Mouse (Mus musculus): ENCODE data around the gene Rbm20. TPM values are rescaled to one million over a fixed set of nuclear protein-coding genes. Genes with fewer than 3 reads are reported as not detected.
A peak's percentile ranks its signal among the peaks of the same experiment; 100 is the strongest.

Rbm20 gene
- polyA plus RNA-seq, 2 experiments, result 0.04 to 0.18 TPM

DNA sequence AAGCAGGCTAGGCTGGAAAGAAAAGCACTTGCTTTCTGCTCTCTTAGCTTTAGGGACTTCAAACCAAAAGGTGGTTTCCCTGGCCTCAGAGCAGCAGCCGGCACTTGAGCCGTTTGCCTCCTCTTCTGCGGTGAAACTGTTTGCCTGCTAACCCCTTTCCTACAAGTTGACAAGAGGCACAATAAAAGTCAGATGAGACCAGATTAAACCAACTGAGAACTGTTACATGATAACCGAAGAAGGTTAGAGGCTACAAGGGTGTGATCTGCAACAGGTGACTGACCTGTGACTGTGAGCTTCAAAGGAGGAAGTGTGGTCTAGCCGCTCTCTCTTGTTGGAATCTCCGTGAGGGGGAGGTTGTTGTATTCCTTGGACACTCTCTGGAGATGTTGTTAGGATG is 194.4 kb downstream of the Rbm20 start:
- TF ChIP-seq EP300 (IDR thresholded peaks at IDR 0.05; ENCODE audit: low read depth) (no peak), CTCF (IDR thresholded peaks at IDR 0.05; ENCODE audit: low read depth) (no peak)
- DNase-seq (ENCODE audit: low read depth in 3 of 3, low spot score in 3 of 3) (no peak), ATAC-seq (ENCODE audit: insufficient read depth) (no peak)
- no peaks in the 10 kb centered on the region for H3K9me3 ChIP-seq (ENCODE audit: control insufficient read depth, low read length)
- no peaks in the 10 kb centered on the region for H3K36me3 ChIP-seq (replicated peaks; ENCODE audit: control insufficient read depth, insufficient read depth, low read depth)
- H3K9ac ChIP-seq (replicated peaks), result no peak overlapping the region
- no peaks in the 10 kb centered on the region for H3K4me1 ChIP-seq (replicated peaks; ENCODE audit: control insufficient read depth in 2 of 2, insufficient read depth in 2 of 2, low read length in 1 of 2)
- no peak overlapping the region for H3K4me3 ChIP-seq (ENCODE audit: insufficient read depth in 1 of 2, low read depth in 2 of 2, low read length in 2 of 2)
- 75% methylated on average over 6 of the region's 6 CpGs for WGBS (ENCODE audit: insufficient replicate concordance)
- H3K27ac ChIP-seq, result no peak overlapping the region
- no peaks in the 10 kb centered on the region for H3K27me3 ChIP-seq (ENCODE audit: control insufficient read depth, insufficient read depth, low read length)
- H3K4me2 ChIP-seq (ENCODE audit: low read depth), result no peak overlapping the region

DNA sequence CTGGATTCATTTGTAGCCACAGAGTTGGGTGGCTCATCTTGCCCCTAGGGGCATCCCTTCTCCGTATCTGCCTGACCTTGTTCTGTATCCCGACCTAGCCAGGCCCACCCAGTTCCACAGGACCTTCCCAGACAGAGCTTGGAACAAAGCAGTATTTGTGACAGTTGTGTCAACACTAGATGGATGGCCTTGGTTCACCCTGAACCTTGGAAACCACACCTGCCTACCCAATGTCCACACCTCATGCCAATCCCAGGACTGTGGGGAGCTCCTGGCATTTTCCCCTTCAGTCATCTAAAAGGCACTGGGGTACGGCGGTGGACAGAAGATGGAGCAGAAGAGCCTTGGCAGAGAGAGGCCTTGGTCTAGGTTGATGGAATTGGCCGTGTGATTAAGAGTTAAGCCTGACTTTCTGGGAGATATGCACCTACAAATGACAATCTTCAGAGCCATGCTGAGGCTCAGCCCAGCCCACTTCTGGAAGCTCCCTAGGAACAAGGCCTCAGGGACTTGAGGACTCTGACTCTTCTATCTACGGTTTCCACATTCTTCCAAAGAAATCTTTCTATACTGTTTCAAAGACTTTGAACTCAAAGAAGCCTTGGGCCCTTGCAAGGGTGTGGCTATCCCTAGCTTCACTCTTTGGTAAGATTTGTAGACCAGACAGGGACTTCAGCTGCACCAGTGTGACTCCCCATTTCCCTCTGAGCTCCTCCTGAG is 196.0 kb downstream of the Rbm20 start:
- Histone ChIP-seq H3K4me3 (ENCODE audit: insufficient read depth in 1 of 2, low read depth in 2 of 2, low read length in 2 of 2) (no peak overlapping the region), H3K36me3 (replicated peaks; ENCODE audit: control insufficient read depth, insufficient read depth, low read depth) (no peaks in the 10 kb centered on the region), H3K4me1 (replicated peaks; ENCODE audit: control insufficient read depth in 2 of 2, insufficient read depth in 2 of 2, low read length in 1 of 2) (no peaks in the 10 kb centered on the region), H3K27me3 (ENCODE audit: control insufficient read depth, insufficient read depth, low read length) (no peaks in the 10 kb centered on the region), H3K27ac (no peak overlapping the region), H3K4me2 (ENCODE audit: low read depth) (no peak overlapping the region), H3K9ac (replicated peaks) (no peak overlapping the region), H3K9me3 (ENCODE audit: control insufficient read depth, low read length) (no peaks in the 10 kb centered on the region)
- DNase-seq (ENCODE audit: low read depth in 3 of 3, low spot score in 3 of 3) (no peak), ATAC-seq (ENCODE audit: insufficient read depth) (no peak)
- TF ChIP-seq EP300 (IDR thresholded peaks at IDR 0.05; ENCODE audit: low read depth) (no peak), CTCF (IDR thresholded peaks at IDR 0.05; ENCODE audit: low read depth) (no peak)
- WGBS (ENCODE audit: insufficient replicate concordance), result 68% methylated on average over 6 of the region's 6 CpGs

DNA sequence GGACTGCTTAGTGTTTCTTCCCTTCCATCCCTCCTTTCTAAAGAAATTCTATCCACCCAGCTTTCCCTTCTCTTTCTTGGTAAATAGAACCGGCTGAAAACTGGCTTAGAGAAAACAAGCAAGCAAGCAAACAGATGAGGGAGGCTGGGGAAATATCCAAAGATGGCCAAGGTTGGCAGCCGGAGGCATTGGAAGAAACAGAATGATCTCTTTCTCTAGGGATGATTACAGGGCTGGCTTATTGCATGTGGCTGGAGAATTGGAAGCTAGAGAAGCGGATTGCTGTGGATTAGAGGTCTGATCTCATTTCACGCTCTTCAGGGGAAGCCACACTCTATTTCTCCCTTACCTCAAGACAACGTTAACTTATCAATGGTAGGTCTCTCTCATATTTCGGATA is 198.1 kb downstream of the Rbm20 start:
- H3K4me3 ChIP-seq (ENCODE audit: insufficient read depth in 1 of 2, low read depth in 2 of 2, low read length in 2 of 2), result no peak overlapping the region
- no peak overlapping the region for H3K27ac ChIP-seq
- no peaks in the 10 kb centered on the region for H3K4me1 ChIP-seq (replicated peaks; ENCODE audit: control insufficient read depth in 2 of 2, insufficient read depth in 2 of 2, low read length in 1 of 2)
- no peaks in the 10 kb centered on the region for H3K27me3 ChIP-seq (ENCODE audit: control insufficient read depth, insufficient read depth, low read length)
- H3K36me3 ChIP-seq (replicated peaks; ENCODE audit: control insufficient read depth, insufficient read depth, low read depth), result no peaks in the 10 kb centered on the region
- ATAC-seq (ENCODE audit: insufficient read depth) (no peak), DNase-seq (ENCODE audit: low read depth in 3 of 3, low spot score in 3 of 3) (no peak)
- WGBS (ENCODE audit: insufficient replicate concordance), result 72% methylated on average over 6 of the region's 6 CpGs
- TF ChIP-seq CTCF (IDR thresholded peaks at IDR 0.05; ENCODE audit: low read depth) (no peak), EP300 (IDR thresholded peaks at IDR 0.05; ENCODE audit: low read depth) (no peak)
- H3K4me2 ChIP-seq (ENCODE audit: low read depth), result no peak overlapping the region
- H3K9me3 ChIP-seq (ENCODE audit: control insufficient read depth, low read length), result no peaks in the 10 kb centered on the region
- H3K9ac ChIP-seq (replicated peaks), result no peak overlapping the region

DNA sequence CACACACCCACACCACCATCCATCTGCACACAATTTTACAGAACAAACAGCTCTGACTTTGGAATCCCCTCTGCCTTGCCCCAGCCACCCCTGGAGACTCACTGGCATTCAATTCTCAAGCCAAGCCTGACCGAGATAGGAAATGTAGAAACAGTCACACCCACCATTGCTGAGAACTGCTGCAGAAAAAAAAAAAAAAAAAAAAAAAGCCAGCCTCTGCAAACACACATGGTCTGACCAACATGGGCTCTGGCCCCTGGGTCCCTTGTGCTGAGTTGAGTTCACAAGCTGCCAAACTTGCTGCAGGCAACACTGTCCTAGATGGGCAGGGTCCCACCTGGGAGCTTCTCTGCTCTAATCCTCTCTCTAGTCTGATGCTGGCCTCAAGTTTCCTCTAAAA is 200.7 kb downstream of the Rbm20 start:
- DNase-seq (ENCODE audit: low read depth in 3 of 3, low spot score in 3 of 3) (no peak), ATAC-seq (ENCODE audit: insufficient read depth) (no peak)
- no peak overlapping the region for H3K4me3 ChIP-seq (ENCODE audit: insufficient read depth in 1 of 2, low read depth in 2 of 2, low read length in 2 of 2)
- H3K9me3 ChIP-seq (ENCODE audit: control insufficient read depth, low read length), result no peaks in the 10 kb centered on the region
- TF ChIP-seq EP300 (IDR thresholded peaks at IDR 0.05; ENCODE audit: low read depth) (no peak), CTCF (IDR thresholded peaks at IDR 0.05; ENCODE audit: low read depth) (no peak)
- no peak overlapping the region for H3K27ac ChIP-seq
- H3K27me3 ChIP-seq (ENCODE audit: control insufficient read depth, insufficient read depth, low read length), result no peaks in the 10 kb centered on the region
- no peaks in the 10 kb centered on the region for H3K36me3 ChIP-seq (replicated peaks; ENCODE audit: control insufficient read depth, insufficient read depth, low read depth)
- whole genome bisulfite sequencing (ENCODE audit: insufficient replicate concordance), result 14% methylated on average over 1 of the region's 1 CpGs
- H3K4me1 ChIP-seq (replicated peaks; ENCODE audit: control insufficient read depth in 2 of 2, insufficient read depth in 2 of 2, low read length in 1 of 2), result no peaks in the 10 kb centered on the region
- no peak overlapping the region for H3K4me2 ChIP-seq (ENCODE audit: low read depth)
- H3K9ac ChIP-seq (replicated peaks), result no peak overlapping the region

DNA sequence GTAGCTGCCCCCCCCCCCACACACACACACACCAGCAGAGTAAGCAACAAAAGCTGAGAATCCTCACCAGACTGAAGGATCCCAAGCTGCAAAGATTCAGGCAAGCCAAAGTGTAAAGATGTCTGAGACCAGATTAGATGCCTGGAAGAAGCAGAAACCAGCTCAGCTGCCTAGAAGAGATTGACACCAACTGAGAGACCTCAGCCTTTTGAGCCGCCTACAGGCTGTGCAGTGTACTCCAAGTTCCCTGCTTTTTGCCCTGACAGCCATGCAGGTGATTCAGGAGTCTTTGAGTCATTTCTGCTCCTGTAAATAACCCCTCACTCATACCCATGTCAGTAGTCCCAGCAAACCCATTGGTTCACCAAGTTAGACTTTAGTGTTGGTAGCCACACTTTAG is 203.4 kb downstream of the Rbm20 start:
- Histone ChIP-seq H3K27ac (no peak overlapping the region), H3K4me3 (ENCODE audit: insufficient read depth in 1 of 2, low read depth in 2 of 2, low read length in 2 of 2) (no peak overlapping the region), H3K9me3 (ENCODE audit: control insufficient read depth, low read length) (no peaks in the 10 kb centered on the region), H3K36me3 (replicated peaks; ENCODE audit: control insufficient read depth, insufficient read depth, low read depth) (no peaks in the 10 kb centered on the region), H3K4me1 (replicated peaks; ENCODE audit: control insufficient read depth in 2 of 2, insufficient read depth in 2 of 2, low read length in 1 of 2) (peaks cover 4 to 6% of the 10 kb centered on the region in 2 experiments), H3K9ac (replicated peaks) (no peak overlapping the region), H3K27me3 (ENCODE audit: control insufficient read depth, insufficient read depth, low read length) (no peaks in the 10 kb centered on the region), H3K4me2 (ENCODE audit: low read depth) (no peak overlapping the region)
- TF ChIP-seq EP300 (IDR thresholded peaks at IDR 0.05; ENCODE audit: low read depth), result no peak
- TF ChIP-seq CTCF (IDR thresholded peaks at IDR 0.05; ENCODE audit: low read depth), result peak; percentile 29
- WGBS (ENCODE audit: insufficient replicate concordance), result 70% methylated on average over 1 of the region's 1 CpGs
- DNase-seq (ENCODE audit: low read depth in 3 of 3, low spot score in 3 of 3), result no peak
- no peak for ATAC-seq (ENCODE audit: insufficient read depth)
